Mouse (Mus musculus) MEL (cell line): Measurements from ENCODE around the gene Frs2. TPM values are rescaled to one million over a fixed set of nuclear protein-coding genes. Genes with fewer than 3 reads are reported as not detected.
A peak's percentile ranks its signal among the peaks of the same experiment; 100 is the strongest.

Experiments used
- DNase-seq: peaks from one replicate; pipeline ENCODE4 v3.0.0; 2011; ENCODE audit warnings: low read depth, low spot score
- H3K27ac ChIP-seq: 2 replicates; pipeline ENCODE4 v1.5.1; 2012; ENCODE audit warnings: low read depth, mild to moderate bottlenecking, control low read depth, low read length, moderate library complexity; ENCODE audit not compliant: control insufficient read depth
- H3K27me3 ChIP-seq, 2 experiments: fragments of 150-350 bp in 1 of 2; sonication (generic) in 1 of 2; 2 replicates each; pipeline ENCODE4 v1.6.1; 2012; ENCODE audit warnings: low read length in 2 of 2, mild to moderate bottlenecking in 2 of 2, improper control_type of control experiment in 1 of 2, moderate library complexity in 1 of 2; ENCODE audit not compliant: insufficient read depth in 2 of 2, control insufficient read depth in 1 of 2
- H3K36me3 ChIP-seq, 2 experiments: 2 replicates each; pipeline ENCODE4 v1.6.1; 2012 to 2014; ENCODE audit warnings: low read length in 2 of 2, improper control_type of control experiment in 1 of 2, inconsistent platforms in 1 of 2, mild to moderate bottlenecking in 1 of 2; ENCODE audit not compliant: insufficient read depth in 2 of 2, control insufficient read depth in 1 of 2
- H3K4me1 ChIP-seq, 2 experiments: fragments of 150-350 bp in 1 of 2; sonication (generic) in 1 of 2; 2 replicates each; pipeline ENCODE4 v1.6.1; 2012; ENCODE audit warnings: low read length in 2 of 2, improper control_type of control experiment in 1 of 2, mild to moderate bottlenecking in 1 of 2; ENCODE audit not compliant: insufficient read depth in 2 of 2, control insufficient read depth in 1 of 2
- H3K4me3 ChIP-seq, 2 experiments: fragments of 150-350 bp in 1 of 2; sonication (generic) in 1 of 2; 2 replicates each; pipeline ENCODE4 v1.5.1; 2012; ENCODE audit warnings: low read depth in 2 of 2, low read length in 2 of 2, mild to moderate bottlenecking in 2 of 2, moderate library complexity in 2 of 2, control low read depth in 1 of 2, improper control_type of control experiment in 1 of 2; ENCODE audit not compliant: control insufficient read depth in 1 of 2, insufficient read depth in 1 of 2
- H3K79me2 ChIP-seq: 2 replicates; pipeline ENCODE4 v1.6.1; 2012; ENCODE audit warnings: mild to moderate bottlenecking, low read length, moderate library complexity; ENCODE audit not compliant: control insufficient read depth, poor library complexity, insufficient read depth
- H3K9ac ChIP-seq: 2 replicates; pipeline ENCODE4 v1.6.1; 2012; ENCODE audit warnings: low read depth, mild to moderate bottlenecking, control low read depth, low read length, moderate library complexity; ENCODE audit not compliant: control insufficient read depth, poor library complexity, severe bottlenecking
- H3K9me3 ChIP-seq: fragments of 150-350 bp; sonication (generic); replicated peaks from 2 replicates; pipeline ENCODE4 v1.6.1; 2012; ENCODE audit warnings: mild to moderate bottlenecking, low read length, improper control_type of control experiment, moderate library complexity; ENCODE audit not compliant: insufficient read depth
- CHD2 ChIP-seq: IDR thresholded peaks from 2 replicates; pipeline ENCODE4 v1.6.1; 2011; ENCODE audit warnings: low read length, improper control_type of control experiment
- CTCF ChIP-seq, 3 experiments: IDR thresholded peaks in 2 of 3; conservative IDR thresholded peaks in 1 of 3; 2 replicates each; pipeline ENCODE4 v1.5.1; 2011 to 2012; ENCODE audit warnings: low read length in 3 of 3, low read depth in 2 of 3, mild to moderate bottlenecking in 2 of 3, improper control_type of control experiment in 1 of 3, inconsistent platforms in 1 of 3, mixed read lengths in 1 of 3, moderate library complexity in 1 of 3; ENCODE audit not compliant: control insufficient read depth in 1 of 3, insufficient read depth in 1 of 3, poor library complexity in 1 of 3, severe bottlenecking in 1 of 3
- E2F4 ChIP-seq: IDR thresholded peaks from 2 replicates; pipeline ENCODE4 v1.6.1; 2011; ENCODE audit warnings: low read depth, low read length, improper control_type of control experiment, borderline replicate concordance
- EP300 ChIP-seq, 2 experiments: IDR thresholded peaks; 2 replicates each; pipeline ENCODE4 v1.6.1; 2011; ENCODE audit warnings: improper control_type of control experiment in 2 of 2, low read length in 2 of 2, low read depth in 1 of 2, mild to moderate bottlenecking in 1 of 2
- HCFC1 ChIP-seq: IDR thresholded peaks from 2 replicates; pipeline ENCODE4 v1.6.1; 2012; ENCODE audit warnings: low read depth, mild to moderate bottlenecking, inconsistent platforms, low read length, improper control_type of control experiment, moderate library complexity
- KAT2A ChIP-seq: conservative IDR thresholded peaks from 2 replicates; pipeline ENCODE4 v1.6.1; 2012; ENCODE audit warnings: low read depth, low read length, improper control_type of control experiment, inconsistent platforms
- MAFK ChIP-seq: IDR thresholded peaks from 2 replicates; pipeline ENCODE4 v1.6.1; 2011; ENCODE audit warnings: low read depth, mild to moderate bottlenecking, low read length, improper control_type of control experiment, borderline replicate concordance
- MAX ChIP-seq: IDR thresholded peaks from 2 replicates; pipeline ENCODE4 v1.6.1; 2011; ENCODE audit warnings: low read length, improper control_type of control experiment
- MAZ ChIP-seq: IDR thresholded peaks from 2 replicates; pipeline ENCODE4 v1.6.1; 2012; ENCODE audit warnings: low read depth, mild to moderate bottlenecking, inconsistent platforms, low read length, improper control_type of control experiment
- MEF2A ChIP-seq: IDR thresholded peaks from 2 replicates; pipeline ENCODE4 v1.6.1; 2014; ENCODE audit warnings: low read depth, mild to moderate bottlenecking, inconsistent platforms, low read length, improper control_type of control experiment; ENCODE audit not compliant: poor library complexity, insufficient replicate concordance, severe bottlenecking; ENCODE audit errors: extremely low read depth
- MXI1 ChIP-seq: IDR thresholded peaks from 2 replicates; pipeline ENCODE4 v1.6.1; 2011; ENCODE audit warnings: mild to moderate bottlenecking, low read depth, low read length, improper control_type of control experiment
- MYC ChIP-seq: IDR thresholded peaks from 2 replicates; pipeline ENCODE4 v1.6.1; 2011; ENCODE audit warnings: low read depth, mild to moderate bottlenecking, low read length, improper control_type of control experiment, moderate library complexity
- POLR2A ChIP-seq, 2 experiments: IDR thresholded peaks; 2 replicates each; pipeline ENCODE4 v1.6.1; 2011 to 2012; ENCODE audit warnings: low read length in 2 of 2, mild to moderate bottlenecking in 2 of 2, control low read depth in 1 of 2, improper control_type of control experiment in 1 of 2, low read depth in 1 of 2, moderate library complexity in 1 of 2; ENCODE audit not compliant: control insufficient read depth in 1 of 2, insufficient read depth in 1 of 2, poor library complexity in 1 of 2
- POLR2AphosphoS2 ChIP-seq: IDR thresholded peaks from 2 replicates; pipeline ENCODE4 v1.6.1; 2011; ENCODE audit warnings: low read length, improper control_type of control experiment
- RCOR1 ChIP-seq: IDR thresholded peaks from 2 replicates; pipeline ENCODE4 v1.6.1; 2012; ENCODE audit warnings: low read depth, mild to moderate bottlenecking, inconsistent platforms, low read length, improper control_type of control experiment
- SIN3A ChIP-seq: IDR thresholded peaks from 2 replicates; pipeline ENCODE4 v1.6.1; 2012; ENCODE audit warnings: low read length, improper control_type of control experiment, inconsistent platforms
- TCF12 ChIP-seq: IDR thresholded peaks from 2 replicates; pipeline ENCODE4 v1.6.1; 2014; ENCODE audit warnings: low read depth, mild to moderate bottlenecking, inconsistent platforms, low read length, improper control_type of control experiment, moderate library complexity
- USF2 ChIP-seq, 2 experiments: IDR thresholded peaks; 2 replicates each; pipeline ENCODE4 v1.6.1; 2011 to 2012; ENCODE audit warnings: improper control_type of control experiment in 2 of 2, low read length in 2 of 2, borderline replicate concordance in 1 of 2, inconsistent platforms in 1 of 2, low read depth in 1 of 2, mild to moderate bottlenecking in 1 of 2; ENCODE audit not compliant: insufficient read depth in 1 of 2
- ZC3H11A ChIP-seq: IDR thresholded peaks from 2 replicates; pipeline ENCODE4 v1.6.1; 2012; ENCODE audit warnings: low read depth, mild to moderate bottlenecking, inconsistent platforms, low read length, improper control_type of control experiment
- ZNF384 ChIP-seq: IDR thresholded peaks from 2 replicates; pipeline ENCODE4 v1.6.1; 2012; ENCODE audit warnings: low read depth, mild to moderate bottlenecking, inconsistent platforms, low read length, improper control_type of control experiment
- polyA plus RNA-seq, 2 experiments: library from polyadenylated mRNA; stranded (reverse) in 1 of 2; unstranded in 1 of 2; fragments of >175 nt in 1 of 2; fragments of >200 nt in 1 of 2; gene quantifications; 2 replicates each; pipeline versions ENCODE4 v1.2.1 to v1.2.4; 2012; ENCODE audit warnings: low replicate concordance in 2 of 2, low read depth in 1 of 2; ENCODE audit not compliant: insufficient read length in 2 of 2, insufficient read depth in 1 of 2, missing spikeins in 1 of 2
- total RNA-seq: library from RNA; depleted of rRNA; stranded (reverse); fragments of 300-350 nt; gene quantifications from 2 replicates; pipeline ENCODE4 v1.2.3, GENCODE M21; 2012

Gene Frs2
- total and polyA plus RNA-seq, 3 experiments, result 6.7 to 129 (median 11.8) TPM

- TF ChIP-seq RCOR1, result no peak
- no peak for TF ChIP-seq MAZ
- TF ChIP-seq MXI1, result peak; percentile 72
- peak; percentile 51; the same call in 1 of the 2 replicates for TF ChIP-seq TCF12
- TF ChIP-seq MYC, result peak; percentile 16; the same call in 1 of the 2 replicates
- no peak for TF ChIP-seq MAFK
- TF ChIP-seq MAX, result peak; percentile 57; the same call in 1 of the 2 replicates
- no peak for TF ChIP-seq POLR2A (IDR thresholded peaks at IDR 0.05; ENCODE audit: control insufficient read depth in 1 of 2, insufficient read depth in 1 of 2, low read depth in 1 of 2, low read length in 2 of 2, poor library complexity in 1 of 2)
- TF ChIP-seq E2F4, result no peak
- peak; percentile 85 for TF ChIP-seq SIN3A
- no peak for TF ChIP-seq CHD2
- no peak for TF ChIP-seq MEF2A
- no peak for TF ChIP-seq ZNF384
- 0 out of 2 replicates have a peak, but pooled peaks have one; percentile 35 for TF ChIP-seq KAT2A
- TF ChIP-seq HCFC1, result peak; percentile 26; the same call in 1 of the 2 replicates
- no peak for TF ChIP-seq ZC3H11A
Observed at GRCm38 (mm10) chr10:117062894-117063253, 85.5 kb downstream of the Frs2 start (continued).

GRCm38 (mm10) chr10:117055668-117056067 lies 92.7 kb downstream of the Frs2 start:
- Histone ChIP-seq H3K4me1 (peaks cover 0 to 14% of the 10 kb centered on the region in 2 experiments; a peak in 2 of 4 replicates), H3K9ac (no peak overlapping the region), H3K27me3 (no peaks in the 10 kb centered on the region), H3K79me2 (peaks cover 23% of the 10 kb centered on the region), H3K9me3 (no peaks in the 10 kb centered on the region), H3K36me3 (peaks cover 22 to 69% of the 10 kb centered on the region in 2 experiments), H3K4me3 (no peak overlapping the region), H3K27ac (no peak overlapping the region)
- no peak for DNase-seq
- TF ChIP-seq EP300 (IDR thresholded peaks at IDR 0.05; ENCODE audit: low read depth in 1 of 2, low read length in 2 of 2) (no peak), POLR2AphosphoS2 (0 out of 2 replicates have a peak, but pooled peaks have one; percentile 23), MEF2A (no peak), CTCF (IDR thresholded peaks at IDR 0.05 in 2 of 3, conservative IDR thresholded peaks at IDR 0.05 in 1 of 3; ENCODE audit: control insufficient read depth in 1 of 3, insufficient read depth in 1 of 3, low read depth in 2 of 3, low read length in 3 of 3, poor library complexity in 1 of 3, severe bottlenecking in 1 of 3) (peak in 2 of 3 experiments; percentile 12 to 40; a peak in 2 of 6 replicates), USF2 (IDR thresholded peaks at IDR 0.05; ENCODE audit: borderline replicate concordance in 1 of 2, insufficient read depth in 1 of 2, low read depth in 1 of 2, low read length in 2 of 2) (no peak)
